Mouse (Mus musculus): ENCODE measurements around the gene Kat2b.
"Not testable (repeated sequence)": the region's sequence is repeated elsewhere in the genome, so short reads cannot be mapped to it uniquely, and the experiment has no call there.

Gene Kat2b

DNA sequence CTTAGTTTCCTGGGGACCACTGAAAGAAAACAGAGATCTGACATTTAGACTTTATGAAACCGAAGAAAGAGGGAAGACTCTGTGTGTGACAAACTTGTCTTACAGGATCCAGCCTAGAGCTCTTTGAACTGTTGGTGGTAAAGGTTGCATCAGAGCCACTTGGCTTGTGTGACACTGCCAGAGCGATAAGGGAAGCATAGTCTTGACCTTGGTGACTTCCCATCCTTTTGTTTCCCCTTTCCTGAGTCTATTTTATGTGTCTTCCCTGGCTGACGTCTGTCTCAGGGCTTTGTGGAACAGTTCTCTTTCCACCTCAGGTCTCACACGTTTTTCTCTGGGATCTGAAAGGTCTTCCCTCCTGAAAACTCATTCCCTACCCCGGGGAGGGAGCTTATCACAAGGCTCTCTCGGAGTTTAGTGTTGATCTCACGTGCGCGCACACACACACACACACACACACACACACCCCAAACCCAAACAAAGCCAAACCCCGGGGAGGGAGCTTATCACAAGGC is 3.8 kb downstream of the Kat2b start:
- peak; percentile 51 to 64 for DNase-seq

DNA sequence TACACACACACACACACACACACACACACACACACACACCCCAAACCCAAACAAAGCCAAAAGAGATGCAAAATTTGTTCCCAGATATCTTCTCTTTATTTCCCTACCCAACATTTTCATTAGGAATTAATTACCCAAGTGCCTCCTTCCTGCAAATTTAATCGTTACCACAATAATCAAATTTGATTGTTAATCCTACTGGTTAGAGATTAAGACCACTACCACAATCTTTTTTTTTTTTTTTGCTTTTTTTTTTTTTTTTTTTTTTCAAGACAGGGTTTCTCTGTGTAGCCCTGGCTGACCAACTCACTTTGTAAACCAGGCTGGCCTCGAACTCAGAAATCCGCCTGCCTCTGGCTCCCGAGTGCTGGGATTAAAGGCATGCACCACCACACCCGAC is 4.3 kb downstream of the Kat2b start:
- DNase-seq: not testable (repeated sequence)

DNA sequence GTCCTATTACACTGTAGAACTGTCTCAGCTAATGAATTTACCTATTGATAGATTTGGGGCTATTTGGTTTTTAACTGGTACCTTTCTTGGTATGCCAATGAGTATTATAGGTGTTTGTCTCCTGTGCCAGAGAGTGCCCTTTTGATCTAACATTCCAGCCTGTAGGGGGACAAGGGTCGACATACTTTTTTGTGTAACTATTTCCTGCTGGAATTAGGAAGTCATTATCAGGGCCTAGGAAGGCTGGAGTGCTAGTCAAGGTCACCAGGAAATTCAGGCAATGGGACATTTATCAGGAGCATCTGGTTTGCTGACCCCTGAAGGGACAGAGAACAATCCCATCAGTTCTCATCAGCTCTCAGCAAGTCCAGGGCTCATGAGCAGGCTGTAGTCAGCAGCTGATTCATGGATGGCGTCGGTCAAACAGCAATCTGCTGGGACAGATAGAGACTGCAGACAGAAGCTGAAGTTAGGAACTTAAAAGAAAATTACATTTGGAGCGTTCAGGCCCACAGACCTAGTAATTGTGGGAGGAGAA is 6.4 kb downstream of the Kat2b start:
- no peak for DNase-seq

DNA sequence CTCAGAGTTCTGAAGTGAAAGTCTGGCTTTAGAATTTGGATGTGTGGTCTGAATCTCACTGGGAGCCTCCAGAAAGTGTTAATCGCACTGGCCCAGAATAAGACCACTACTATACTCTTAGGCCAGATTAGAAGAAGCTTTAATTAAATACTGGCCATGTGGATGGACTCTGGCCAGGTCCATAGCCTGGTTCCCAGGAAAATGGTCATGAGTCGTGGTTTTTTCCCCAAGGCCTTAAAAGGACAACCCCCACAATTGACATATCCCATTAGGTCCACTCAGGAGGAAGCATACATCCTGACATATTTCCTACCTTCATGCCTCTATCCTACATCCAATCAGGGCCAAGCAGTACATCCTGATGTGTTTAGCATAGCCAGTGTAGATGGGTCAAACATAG is 10.5 kb downstream of the Kat2b start:
- no peak for DNase-seq

DNA sequence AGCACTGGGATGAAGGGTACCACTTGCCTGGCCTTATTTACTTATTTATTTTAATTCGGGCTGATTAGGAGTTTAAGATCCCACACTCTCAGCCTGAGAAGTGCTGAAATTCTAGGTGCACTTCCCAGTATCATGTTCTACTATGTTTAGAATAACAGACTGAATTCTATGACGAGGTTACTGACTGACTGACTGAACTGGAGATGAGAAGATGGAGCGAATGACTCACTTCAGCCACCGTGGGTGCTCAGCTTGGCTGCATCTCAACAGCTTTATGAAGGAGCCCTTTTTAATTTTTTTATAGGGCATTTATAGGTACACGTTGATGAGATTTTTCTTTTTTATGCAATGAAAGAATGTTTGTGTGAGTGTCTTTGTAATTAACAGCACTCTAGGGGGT is 11.1 kb downstream of the Kat2b start:
- DNase-seq: no peak

DNA sequence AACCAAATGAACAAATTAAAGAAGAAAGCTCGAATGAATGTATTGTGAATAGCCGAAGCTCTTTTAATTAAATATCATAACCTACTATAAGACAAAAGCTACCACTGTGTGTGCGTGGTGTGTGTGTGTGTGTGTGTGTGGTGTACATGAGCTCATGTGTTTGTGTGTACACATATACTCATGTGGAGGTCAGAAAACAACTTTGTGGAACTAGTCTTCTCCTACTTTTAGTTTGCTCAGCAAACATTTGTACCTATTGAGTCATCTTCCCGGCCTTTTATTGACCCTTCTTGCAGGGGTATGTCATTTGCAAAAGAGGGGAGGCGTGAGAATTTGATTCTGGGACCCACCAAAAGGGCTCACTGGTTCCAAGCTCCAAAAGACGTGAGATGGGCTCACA is 11.6 kb downstream of the Kat2b start:
- no peak for DNase-seq

DNA sequence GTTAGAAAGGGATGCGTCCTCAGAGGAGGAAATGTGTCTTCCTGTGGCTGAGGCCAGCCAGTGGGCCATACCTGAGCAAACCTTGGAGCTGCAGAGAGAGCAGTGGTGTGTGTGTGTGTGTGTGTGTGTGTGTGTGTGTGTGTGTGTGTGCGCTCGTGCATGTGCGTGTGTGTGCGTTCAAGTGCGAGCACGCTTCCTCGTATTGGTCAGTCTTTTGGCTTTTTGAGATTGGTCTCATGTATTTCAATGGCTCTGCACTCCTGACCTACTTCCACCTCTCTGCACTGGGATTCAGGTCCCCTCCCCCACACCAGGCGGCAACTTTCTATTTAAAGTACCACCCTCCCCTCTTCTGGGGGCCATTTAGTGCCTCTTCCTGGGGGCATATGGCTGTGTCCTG is 12.1 kb downstream of the Kat2b start:
- no peak for DNase-seq

DNA sequence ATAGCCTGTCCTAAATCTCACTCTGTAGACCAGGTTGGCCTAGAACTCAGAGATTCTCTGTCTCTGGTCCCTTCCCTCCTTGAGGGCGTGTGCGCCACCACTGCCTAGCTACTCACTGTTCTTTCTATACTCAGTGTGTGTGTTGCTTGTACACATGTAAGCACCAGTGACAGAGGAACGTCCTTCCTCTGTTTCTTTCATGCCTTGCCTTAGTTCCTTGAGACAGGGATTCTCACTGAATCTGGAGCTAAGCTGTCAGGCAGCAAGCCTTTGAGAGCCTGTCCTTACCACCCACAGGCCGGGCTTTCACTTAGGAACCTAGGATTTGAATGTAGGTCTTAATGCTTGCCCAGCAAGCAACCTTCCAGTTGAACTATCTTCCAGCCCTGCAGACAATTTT is 13.0 kb downstream of the Kat2b start:
- DNase-seq: no peak

DNA sequence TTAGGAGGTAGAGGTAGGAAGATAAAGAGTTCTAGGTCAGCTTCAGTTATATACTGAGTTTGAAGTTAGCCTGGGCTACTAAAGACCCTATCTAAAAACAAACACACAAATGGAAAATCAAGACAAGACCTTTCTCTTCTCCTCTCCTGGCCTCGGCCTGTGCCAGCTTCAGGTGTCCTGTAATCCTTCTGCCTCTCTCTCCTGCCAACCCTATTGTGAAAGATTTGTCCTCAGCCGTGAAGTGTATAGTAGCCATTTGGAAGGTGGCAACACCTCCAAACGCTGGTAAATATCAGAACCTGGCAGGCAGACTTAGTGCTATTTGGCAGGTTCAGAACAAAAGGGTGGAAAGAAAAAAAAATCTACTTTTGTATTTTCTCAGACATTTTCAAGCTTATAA is 13.6 kb downstream of the Kat2b start:
- DNase-seq: peak in 1 of 2 experiments; percentile 61

DNA sequence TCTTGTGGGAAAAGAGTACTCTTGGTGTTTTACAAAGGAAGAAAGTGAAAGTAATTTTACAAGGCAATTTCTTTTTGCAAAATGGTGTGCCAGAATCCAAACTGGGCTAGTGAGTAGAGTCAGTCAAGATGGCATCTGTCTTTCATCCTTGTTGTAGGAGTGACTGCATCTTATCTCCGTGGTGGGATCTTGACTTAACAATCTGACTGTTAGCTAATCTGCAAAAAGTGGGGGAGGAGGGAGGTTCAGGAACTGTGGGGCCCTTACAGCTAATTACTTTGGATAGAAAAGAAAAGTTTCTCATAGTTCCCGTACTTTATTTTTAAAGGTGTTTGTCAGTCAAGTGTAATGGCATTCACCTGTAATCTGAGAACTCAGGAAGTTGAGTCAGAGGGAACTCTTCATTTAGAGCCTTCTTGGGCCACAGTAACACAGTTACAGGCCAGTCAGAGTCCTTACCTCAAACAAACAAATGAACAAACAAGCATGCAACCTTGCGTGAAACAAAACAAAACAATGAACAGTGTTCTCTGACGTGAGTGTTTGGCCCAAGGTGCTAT is 15.4 kb downstream of the Kat2b start:
- no peak for DNase-seq

DNA sequence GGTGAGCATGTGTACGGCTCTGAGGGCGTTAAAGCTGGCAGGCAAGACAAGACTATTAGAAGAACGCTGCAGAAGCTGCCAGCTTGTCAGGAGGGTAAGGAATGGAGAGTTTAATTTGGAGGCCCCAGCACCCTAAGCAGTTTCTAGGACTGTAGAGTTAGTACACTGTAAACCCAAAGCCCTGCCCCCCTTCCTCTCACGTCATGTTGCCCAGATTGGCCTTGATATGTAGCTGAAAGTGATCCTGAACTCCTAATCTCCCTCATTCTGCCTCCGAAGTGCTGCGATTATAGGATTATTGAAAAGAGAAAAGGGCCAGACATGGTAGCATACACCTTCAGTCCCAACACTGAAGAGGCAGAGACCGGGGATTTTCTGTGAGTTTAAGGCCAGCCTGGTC is 16.1 kb downstream of the Kat2b start:
- no peak for DNase-seq

DNA sequence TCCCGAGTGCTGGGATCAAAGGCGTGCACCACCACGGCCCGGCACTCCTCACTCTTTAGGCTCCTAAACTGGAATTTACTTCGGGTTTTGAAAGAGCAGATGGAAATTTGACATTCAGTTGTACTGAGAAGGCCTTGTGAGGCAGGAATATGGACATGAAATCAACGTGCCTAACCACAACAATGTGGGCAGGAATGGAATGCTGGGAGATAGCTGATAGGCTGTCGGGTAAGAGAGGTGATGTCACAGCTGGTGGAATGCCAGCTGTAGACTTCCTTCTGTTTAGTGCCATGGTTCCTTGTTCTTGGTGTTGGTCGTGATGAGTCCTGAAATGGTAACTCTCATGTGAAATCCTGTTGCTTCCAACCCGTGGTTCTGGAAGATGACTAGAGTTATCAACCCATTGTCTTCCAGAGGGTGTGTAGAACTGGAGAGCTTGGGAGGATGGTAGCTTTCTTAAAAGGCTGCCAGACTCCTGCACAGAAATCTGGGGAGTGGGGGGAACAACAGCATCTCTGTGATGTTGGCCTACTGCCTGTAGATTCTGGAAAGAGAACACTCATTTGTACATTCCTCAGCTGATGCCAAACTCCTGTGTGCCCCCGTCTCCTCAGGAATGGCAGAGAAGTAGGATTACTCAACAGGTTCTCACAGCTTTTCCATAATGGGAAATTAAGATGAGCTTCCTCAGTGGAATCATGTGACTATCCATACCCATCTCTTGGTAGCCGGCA is 17.4 kb downstream of the Kat2b start:
- DNase-seq: peak; percentile 37 to 44

DNA sequence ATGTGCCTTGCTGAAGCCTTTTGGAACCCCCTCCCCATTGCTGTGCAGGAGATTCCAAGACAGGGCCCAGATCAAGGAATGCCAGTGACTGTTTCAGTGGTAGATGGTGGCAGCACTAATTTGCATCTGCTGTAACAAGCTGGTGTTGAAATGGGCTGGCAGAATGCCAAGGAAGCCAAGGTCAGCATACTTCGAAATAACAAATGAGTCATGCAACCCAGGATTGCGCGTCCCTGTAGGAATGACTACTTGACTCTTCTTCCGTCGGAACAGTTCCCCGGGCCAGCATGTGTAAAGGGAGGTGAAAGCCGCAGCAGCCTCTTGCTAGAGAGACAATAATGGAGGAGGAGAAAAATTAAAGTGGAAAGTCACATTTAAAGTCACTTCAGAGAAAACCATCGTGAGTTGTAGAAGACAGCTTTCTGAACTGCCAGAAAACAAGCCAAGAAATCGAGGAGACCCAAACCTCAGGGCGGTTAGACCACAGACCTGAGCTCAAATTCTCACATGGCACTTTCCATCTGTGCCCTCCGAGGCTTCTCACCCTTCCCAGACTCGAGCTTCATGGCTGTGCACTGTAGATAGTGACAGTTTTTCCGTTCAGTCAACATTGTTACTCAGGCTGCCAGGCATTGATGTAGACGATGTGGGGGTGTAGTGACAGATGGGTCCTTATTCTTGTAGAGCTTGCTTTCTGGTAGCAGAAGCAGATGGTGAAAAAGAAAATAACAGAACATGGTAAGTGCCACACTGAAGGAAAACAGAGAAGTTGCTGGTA is 20.6 kb downstream of the Kat2b start:
- DNase-seq: peak; percentile 93 to 96

DNA sequence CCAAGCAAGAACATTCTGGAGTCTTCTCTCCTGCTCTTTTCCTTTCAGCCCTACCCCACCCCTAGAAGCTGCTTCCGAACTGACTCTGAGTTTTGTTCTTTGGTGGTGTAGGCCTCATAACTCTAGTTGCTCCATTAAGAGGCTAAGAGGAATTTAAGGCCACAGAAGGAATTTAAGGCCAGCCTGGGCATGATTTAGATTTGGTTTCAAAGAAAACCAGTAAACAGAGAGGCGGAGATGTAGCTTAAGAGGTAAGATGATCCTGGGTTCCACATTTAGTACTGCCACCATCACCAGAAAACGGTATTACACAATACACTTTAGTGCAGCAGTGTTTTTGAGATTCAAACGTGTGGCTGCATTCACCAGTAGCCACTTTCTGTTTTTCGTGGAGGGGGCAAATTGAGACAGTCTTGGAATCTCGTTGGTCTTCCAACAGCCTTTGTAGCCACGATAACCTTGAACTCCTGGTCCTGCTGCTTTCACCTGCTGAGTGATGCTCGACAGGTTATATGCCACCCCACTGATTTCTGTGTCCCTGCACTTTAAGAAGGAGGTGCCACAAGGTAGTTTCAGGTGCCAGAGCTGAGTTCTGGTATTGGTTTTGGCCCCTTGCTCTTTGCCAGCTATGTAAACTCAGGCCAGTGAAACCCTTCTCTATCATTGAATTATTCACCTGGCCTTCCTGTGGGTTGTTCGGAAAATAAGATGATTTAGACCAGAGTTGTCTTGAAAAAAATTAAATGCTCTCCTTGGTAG is 21.6 kb downstream of the Kat2b start:
- no peak for DNase-seq

DNA sequence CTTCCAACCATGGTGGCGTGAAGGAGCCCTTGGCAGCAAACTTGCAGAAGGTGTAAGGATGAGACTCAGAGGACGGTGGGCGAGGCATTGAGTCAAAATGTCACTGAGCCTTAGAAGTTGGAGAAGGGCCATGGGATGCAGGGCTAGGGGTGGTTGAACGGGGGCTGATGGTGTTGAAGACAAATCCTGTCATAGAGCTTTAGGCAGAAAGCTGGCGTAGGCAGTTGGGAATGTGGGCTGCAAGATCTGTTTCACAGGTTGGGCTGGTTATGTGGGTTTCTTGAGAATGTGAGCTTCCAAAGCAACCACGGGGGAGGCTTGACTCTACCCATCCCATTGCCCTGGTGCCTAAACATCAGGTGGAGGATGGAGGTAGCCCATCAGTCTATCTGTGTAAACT is 23.4 kb downstream of the Kat2b start:
- no peak for DNase-seq

DNA sequence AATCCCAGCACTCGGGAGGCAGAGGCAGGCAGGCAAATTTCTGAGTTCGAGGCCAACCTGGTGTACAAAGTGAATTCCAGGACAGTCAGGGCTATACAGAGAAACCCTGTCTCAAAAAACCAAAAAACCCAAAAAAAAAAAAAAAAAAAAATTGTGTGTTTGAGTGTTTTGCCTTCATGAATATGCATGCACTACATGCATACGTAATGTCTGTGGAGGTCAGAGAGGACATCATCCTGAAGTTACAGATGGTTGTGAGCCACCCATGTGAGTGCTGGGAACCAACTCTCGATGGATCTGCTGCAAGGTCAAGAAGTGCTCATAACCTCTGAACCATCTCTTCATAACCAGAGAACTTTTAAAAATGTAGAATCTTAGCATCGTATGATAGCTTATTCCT is 25.2 kb downstream of the Kat2b start:
- no peak for DNase-seq

DNA sequence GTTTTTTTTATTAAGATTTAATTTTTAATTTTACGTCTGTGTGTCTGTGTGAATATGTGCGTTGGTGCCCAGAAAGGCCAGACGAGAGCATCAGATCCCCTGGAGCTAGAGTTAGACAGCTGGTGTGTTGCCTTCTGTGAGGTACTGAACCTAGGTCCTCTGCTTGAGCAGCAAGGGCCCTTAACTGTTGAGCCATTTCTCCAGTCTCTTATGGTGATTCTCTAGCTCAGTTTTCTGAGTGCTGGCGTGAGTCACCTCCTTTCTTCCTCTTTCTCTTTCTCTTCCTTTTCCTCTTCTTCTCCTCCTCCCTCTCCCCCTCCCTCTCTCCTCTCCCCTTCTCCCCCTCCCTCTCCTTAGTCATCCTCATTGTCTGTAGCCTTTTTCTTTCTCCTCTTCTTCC is 27.9 kb downstream of the Kat2b start:
- no peak for DNase-seq

DNA sequence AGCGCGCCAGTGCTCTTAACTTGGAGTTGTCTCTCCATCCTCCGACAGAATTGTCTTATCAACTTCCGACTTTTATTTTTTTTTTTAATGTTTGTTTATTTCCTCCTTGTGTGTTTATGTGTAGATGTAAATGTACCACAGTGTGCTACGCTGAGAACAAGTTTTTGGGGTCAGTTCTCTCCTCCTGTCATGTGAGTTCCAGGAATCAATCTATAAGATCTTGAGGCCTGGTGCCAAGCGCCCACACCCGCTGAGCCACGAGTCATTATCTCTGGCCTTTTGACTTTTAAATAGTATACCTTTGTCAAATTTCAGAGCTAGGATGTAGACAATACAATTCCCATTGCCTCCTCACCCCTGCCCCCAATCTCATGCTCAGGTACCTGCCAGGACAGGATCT is 28.9 kb downstream of the Kat2b start:
- DNase-seq: no peak

DNA sequence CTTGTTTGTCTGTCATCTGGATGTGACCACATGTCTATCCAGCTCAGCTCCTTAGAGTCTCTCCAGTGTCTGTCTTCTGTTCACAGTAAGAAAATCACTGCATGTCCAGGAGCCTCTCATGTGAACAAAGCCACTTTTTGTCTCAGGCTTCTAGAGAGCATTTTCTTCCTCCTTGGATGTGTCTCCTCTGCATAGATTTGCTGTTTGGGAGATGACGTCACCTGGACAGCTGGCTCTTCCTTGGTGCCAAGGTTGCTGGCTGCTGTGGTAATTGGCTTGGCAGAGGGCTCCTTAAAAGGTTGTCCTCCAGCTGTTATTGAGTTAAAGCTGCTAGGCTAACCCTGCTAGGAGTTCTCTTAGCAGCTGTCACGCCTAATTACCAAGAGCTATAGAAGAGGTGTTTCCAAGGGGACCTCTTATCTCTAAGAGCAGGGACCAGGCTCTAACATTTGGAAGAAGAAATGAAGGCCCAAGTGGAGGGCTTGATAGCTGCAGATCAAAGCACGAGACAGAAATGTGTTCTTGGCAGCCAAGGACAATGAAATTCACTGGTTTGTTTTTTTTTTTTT is 29.7 kb downstream of the Kat2b start:
- DNase-seq: peak; percentile 55 to 68

DNA sequence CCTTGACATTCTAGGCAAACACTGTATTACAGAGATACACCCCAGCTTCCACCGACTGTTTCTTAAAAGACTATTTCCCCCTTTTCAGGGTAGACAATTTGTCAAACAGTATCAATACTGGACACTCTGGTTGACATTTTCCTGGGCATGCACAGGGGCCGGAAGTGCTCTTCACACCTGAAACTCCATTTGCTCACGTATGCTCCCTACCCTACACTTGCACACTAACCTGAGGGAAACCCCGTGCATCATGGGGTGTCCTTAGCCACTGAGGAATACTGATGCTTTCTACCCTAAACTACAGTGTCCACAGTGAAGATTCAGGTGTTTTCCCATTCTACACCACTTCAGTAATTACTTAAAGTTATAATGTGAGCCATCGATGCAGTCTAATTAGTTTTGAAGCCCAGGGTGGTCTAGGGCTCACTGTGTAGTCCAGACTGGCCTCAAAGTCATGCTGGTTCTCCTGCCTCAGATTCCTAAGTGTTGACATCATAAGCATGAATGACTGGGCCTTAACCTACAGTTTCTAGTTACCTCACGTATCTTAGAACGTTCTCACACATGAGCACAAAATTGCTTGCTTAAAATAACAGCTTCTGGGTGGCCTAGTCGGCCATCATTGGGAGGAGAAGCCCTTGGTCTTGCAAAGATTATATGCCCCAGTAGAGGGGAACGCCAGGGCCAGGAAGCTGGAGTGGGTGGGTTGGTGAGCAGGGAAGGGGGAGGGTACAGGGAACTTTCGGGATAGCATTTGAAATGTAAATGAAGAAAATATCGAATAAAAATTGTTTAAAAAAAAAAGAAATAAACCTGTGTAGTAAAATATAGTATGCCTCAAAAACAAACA is 30.5 kb downstream of the Kat2b start:
- DNase-seq: no peak

DNA sequence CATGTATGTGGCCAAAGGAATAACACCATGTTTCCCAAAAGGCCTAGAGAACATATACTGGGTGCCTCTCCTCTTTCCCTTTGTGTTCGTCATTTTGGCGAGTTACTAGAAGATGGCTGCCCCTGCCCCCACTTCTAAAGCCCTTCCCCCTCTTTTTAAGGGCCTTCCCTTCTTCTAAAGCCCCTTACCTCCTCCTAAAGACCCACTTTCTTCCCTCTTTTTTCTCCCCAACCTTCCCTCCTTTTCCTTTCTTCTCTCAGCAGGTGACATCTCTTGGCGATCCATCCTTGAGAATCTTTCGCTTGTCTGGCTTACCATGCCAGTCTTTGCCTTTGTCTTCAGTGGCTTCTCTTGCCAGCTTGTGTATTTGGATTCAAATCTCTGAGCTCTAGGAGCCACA is 31.9 kb downstream of the Kat2b start:
- no peak for DNase-seq

DNA sequence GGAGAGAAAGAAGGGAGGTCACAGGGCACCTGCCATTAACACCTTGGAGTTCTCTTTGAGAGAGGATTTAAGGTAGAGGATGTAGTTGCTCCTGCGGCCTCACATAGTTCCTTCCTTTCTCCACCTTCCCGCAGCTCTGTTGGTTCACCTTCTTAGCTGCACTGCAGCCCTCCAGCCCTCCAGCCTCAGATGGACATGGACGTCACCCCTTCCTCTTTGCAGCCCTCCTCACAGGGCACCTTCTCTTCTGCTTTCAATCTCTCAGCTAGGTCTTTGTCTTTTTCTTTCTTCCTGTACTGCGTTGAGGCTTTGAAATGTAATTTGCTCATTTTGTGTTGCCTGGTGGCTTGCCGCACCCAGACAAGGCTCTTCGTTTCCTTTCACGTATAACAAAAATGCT is 36.6 kb downstream of the Kat2b start:
- DNase-seq: not testable (repeated sequence)

Data from lung, adult 18-20 months (tissue).